Mouse (Mus musculus) CH12.LX (cell line): ENCODE results near the gene Pcid2.
"Not testable (repeated sequence)": the region's sequence is repeated elsewhere in the genome, so short reads cannot be mapped to it uniquely, and the experiment has no call there.

Source experiments
- BHLHE40 ChIP-seq: IDR thresholded peaks from 2 replicates; pipeline ENCODE4 v1.6.1; 2011; ENCODE audit warnings: mild to moderate bottlenecking, low read depth, low read length, improper control_type of control experiment
- CHD1 ChIP-seq: IDR thresholded peaks from 2 replicates; pipeline ENCODE4 v1.6.1; 2012; ENCODE audit warnings: low read depth, low read length, improper control_type of control experiment, inconsistent platforms
- CHD2 ChIP-seq: IDR thresholded peaks from 2 replicates; pipeline ENCODE4 v1.6.1; 2011; ENCODE audit warnings: low read length, improper control_type of control experiment
- CTCF ChIP-seq, 2 experiments: IDR thresholded peaks in 1 of 2; conservative IDR thresholded peaks in 1 of 2; 2 replicates each; pipeline ENCODE4 v1.5.1; 2011 to 2012; ENCODE audit warnings: low read depth in 2 of 2, low read length in 2 of 2, improper control_type of control experiment in 1 of 2, inconsistent platforms in 1 of 2, mild to moderate bottlenecking in 1 of 2, moderate library complexity in 1 of 2
- HCFC1 ChIP-seq: IDR thresholded peaks from 2 replicates; pipeline ENCODE4 v1.6.1; 2012; ENCODE audit warnings: low read depth, mild to moderate bottlenecking, inconsistent platforms, low read length, improper control_type of control experiment
- MAX ChIP-seq: IDR thresholded peaks from 2 replicates; pipeline ENCODE4 v1.6.1; 2011; ENCODE audit warnings: low read length, improper control_type of control experiment
- POLR2A ChIP-seq: IDR thresholded peaks from 2 replicates; pipeline ENCODE4 v1.6.1; 2011; ENCODE audit warnings: low read depth, mild to moderate bottlenecking, improper control_type of control experiment, low read length
- TBP ChIP-seq: conservative IDR thresholded peaks from 2 replicates; pipeline ENCODE4 v1.6.1; 2011; ENCODE audit warnings: low read depth, low read length, improper control_type of control experiment

DNA sequence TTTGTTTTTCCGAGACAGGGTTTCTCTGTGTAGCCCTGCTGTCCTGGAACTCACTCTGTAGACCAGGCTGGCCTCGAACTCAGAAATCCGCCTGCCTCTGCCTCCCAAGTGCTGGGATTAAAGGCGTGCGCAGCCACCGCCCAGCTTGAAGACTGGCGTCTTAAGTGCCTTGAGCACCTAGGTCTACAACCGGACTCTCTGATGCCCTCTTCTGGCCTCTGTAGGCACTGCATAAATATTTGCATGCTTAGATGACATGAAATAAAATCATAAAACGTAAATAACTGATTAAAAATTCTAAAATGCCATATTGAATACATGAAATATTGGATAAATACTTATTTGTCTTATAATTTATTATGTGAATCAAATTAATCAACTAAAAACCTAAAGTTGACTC lies 27.0 kb upstream of the Pcid2 start:
- TF ChIP-seq CTCF (conservative IDR thresholded peaks at IDR 0.05 in 1 of 2, IDR thresholded peaks at IDR 0.05 in 1 of 2; ENCODE audit: low read depth in 2 of 2, low read length in 2 of 2): peak; percentile 24 to 59; a peak in 2 of 4 replicates
- not testable (repeated sequence) for TF ChIP-seq CHD2, CHD1, BHLHE40, TBP, HCFC1, MAX, POLR2A
